Mouse (Mus musculus) urinary bladder, postnatal 14 days (tissue): ENCODE measurements around the gene Tcea3.

Experiments used
- DNase-seq: peaks from one replicate; pipeline ENCODE4 v3.0.0; 2021; ENCODE audit warnings: low spot score

The Tcea3 gene

GRCm38 (mm10) chr4:136239111-136239510, 8.4 kb upstream of the Tcea3 start:
- DNase-seq, result no peak

GRCm38 (mm10) chr4:136239622-136240021, 7.9 kb upstream of the Tcea3 start:
- peak; percentile 88 for DNase-seq

GRCm38 (mm10) chr4:136240123-136240522, 7.4 kb upstream of the Tcea3 start:
- no peak for DNase-seq

- no peak for DNase-seq
Observed at GRCm38 (mm10) chr4:136240955-136241354, 6.6 kb upstream of the Tcea3 start.

GRCm38 (mm10) chr4:136242065-136242703, 5.3 kb upstream of the Tcea3 start:
- DNase-seq, result no peak

GRCm38 (mm10) chr4:136242728-136243127, 4.8 kb upstream of the Tcea3 start:
- DNase-seq, result no peak

GRCm38 (mm10) chr4:136244208-136244607, 3.3 kb upstream of the Tcea3 start:
- no peak for DNase-seq

GRCm38 (mm10) chr4:136245681-136246080, 1.8 kb upstream of the Tcea3 start:
- DNase-seq, result no peak

- DNase-seq, result no peak
Observed at GRCm38 (mm10) chr4:136246568-136246969, 960 bp upstream of the Tcea3 start.

- no peak for DNase-seq
Observed at GRCm38 (mm10) chr4:136247386-136247728, 172 bp upstream of the Tcea3 start.

- no peak for DNase-seq
Observed at GRCm38 (mm10) chr4:136248464-136249331, 1.2 kb downstream of the Tcea3 start.

GRCm38 (mm10) chr4:136249332-136249647, 1.8 kb downstream of the Tcea3 start:
- DNase-seq, result no peak

- DNase-seq, result peak; percentile 84
Observed at GRCm38 (mm10) chr4:136249780-136250179, 2.3 kb downstream of the Tcea3 start.

- no peak for DNase-seq
Observed at GRCm38 (mm10) chr4:136255919-136256318, 8.4 kb downstream of the Tcea3 start.

- no peak for DNase-seq
Observed at GRCm38 (mm10) chr4:136256696-136257095, 9.2 kb downstream of the Tcea3 start.

- no peak for DNase-seq
Observed at GRCm38 (mm10) chr4:136259916-136260315, 12.4 kb downstream of the Tcea3 start.

GRCm38 (mm10) chr4:136260491-136261180, 13.1 kb downstream of the Tcea3 start:
- DNase-seq, result peak; percentile 88

- DNase-seq, result no peak
Observed at GRCm38 (mm10) chr4:136261912-136262311, 14.4 kb downstream of the Tcea3 start.

- no peak for DNase-seq
Observed at GRCm38 (mm10) chr4:136263555-136263954, 16.0 kb downstream of the Tcea3 start.

GRCm38 (mm10) chr4:136266716-136267343, 19.3 kb downstream of the Tcea3 start:
- DNase-seq, result no peak

- DNase-seq, result no peak
Observed at GRCm38 (mm10) chr4:136268912-136269311, 21.4 kb downstream of the Tcea3 start.

- DNase-seq, result no peak
Observed at GRCm38 (mm10) chr4:136270648-136271047, 23.1 kb downstream of the Tcea3 start.

- DNase-seq, result no peak
Observed at GRCm38 (mm10) chr4:136281097-136281496, 33.6 kb downstream of the Tcea3 start.
